Mouse (Mus musculus): ENCODE data around the gene Cd2. TPM values are rescaled to one million over a fixed set of nuclear protein-coding genes. Genes with fewer than 3 reads are reported as not detected.

The Cd2 gene
- total and polyA plus RNA-seq, 3 experiments, result not detected

DNA sequence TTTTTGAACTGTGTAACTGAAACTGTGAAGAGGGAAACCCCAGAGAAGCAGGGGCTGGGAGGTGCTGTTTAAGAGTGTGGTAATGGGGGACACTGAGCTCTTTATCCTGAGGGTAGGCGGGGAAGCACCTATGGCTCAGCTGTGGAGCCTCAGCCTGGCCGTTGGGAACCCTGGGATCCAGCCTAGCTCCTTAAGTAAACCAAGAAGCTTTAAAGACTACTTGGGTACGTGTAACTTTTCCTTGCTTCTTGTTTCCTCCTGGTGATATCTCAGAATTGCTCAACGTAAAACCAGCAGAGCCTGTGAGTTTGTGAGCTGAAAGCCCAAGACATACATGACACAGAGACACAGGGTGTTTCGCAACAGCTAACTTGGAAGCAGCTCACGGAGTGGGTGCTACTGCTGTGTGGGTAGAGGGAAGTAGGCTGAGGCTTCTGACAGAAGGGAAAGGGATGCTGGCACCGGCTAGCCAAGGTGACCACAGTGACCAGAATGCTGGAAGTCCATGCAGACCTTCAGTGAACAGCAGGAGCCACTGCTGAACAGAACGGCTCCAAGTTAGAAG is 5.9 kb upstream of the Cd2 start:
- Histone ChIP-seq H3K27ac (ENCODE audit: control insufficient read depth, low read depth, low read length) (no peak overlapping the region), H3K36me3 (ENCODE audit: control insufficient read depth in 1 of 2, insufficient read depth in 2 of 2, low read length in 2 of 2) (no peaks in the 10 kb centered on the region), H3K79me2 (ENCODE audit: control insufficient read depth, insufficient read depth, low read length, poor library complexity) (no peaks in the 10 kb centered on the region), H3K4me3 (ENCODE audit: control insufficient read depth in 1 of 2, insufficient read depth in 1 of 2, low read depth in 2 of 2, low read length in 2 of 2) (no peak overlapping the region), H3K9ac (ENCODE audit: control insufficient read depth, low read depth, low read length, poor library complexity, severe bottlenecking) (no peak overlapping the region), H3K9me3 (replicated peaks; ENCODE audit: insufficient read depth, low read length) (no peaks in the 10 kb centered on the region), H3K4me1 (ENCODE audit: control insufficient read depth in 1 of 2, insufficient read depth in 2 of 2, low read length in 2 of 2) (no peaks in the 10 kb centered on the region), H3K27me3 (ENCODE audit: control insufficient read depth in 1 of 2, insufficient read depth in 2 of 2, low read length in 2 of 2) (no peaks in the 10 kb centered on the region)
- TF ChIP-seq E2F4 (IDR thresholded peaks at IDR 0.05; ENCODE audit: borderline replicate concordance, low read depth, low read length) (no peak), USF2 (IDR thresholded peaks at IDR 0.05; ENCODE audit: borderline replicate concordance in 1 of 2, insufficient read depth in 1 of 2, low read depth in 1 of 2, low read length in 2 of 2) (no peak), TCF12 (IDR thresholded peaks at IDR 0.05; ENCODE audit: low read depth, low read length) (no peak)
- no peak for DNase-seq (ENCODE audit: low read depth, low spot score)

DNA sequence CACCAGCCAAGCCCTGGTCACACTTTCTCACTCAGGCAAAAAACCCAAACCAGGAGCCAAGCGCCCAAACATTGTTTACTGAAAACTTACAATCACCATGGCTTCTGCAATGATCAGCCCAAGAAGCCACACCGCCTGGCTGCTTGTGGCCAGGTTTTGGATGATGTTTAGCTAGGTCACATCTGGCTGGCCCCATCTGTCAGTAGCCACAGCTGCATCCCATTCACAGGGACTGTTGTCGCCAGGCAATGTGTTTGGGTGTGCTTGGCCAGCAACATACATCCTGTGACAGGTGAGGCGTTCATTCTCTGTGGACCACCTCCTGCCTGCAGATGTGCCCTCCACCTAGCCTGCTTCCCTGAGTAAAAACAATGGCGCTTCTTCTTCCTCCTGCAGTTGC is 4.9 kb upstream of the Cd2 start:
- no peaks in the 10 kb centered on the region for H3K4me1 ChIP-seq (ENCODE audit: control insufficient read depth in 1 of 2, insufficient read depth in 2 of 2, low read length in 2 of 2)
- no peak overlapping the region for H3K27ac ChIP-seq (ENCODE audit: control insufficient read depth, low read depth, low read length)
- TF ChIP-seq CTCF (IDR thresholded peaks at IDR 0.05 in 2 of 3, conservative IDR thresholded peaks at IDR 0.05 in 1 of 3; ENCODE audit: control insufficient read depth in 1 of 3, insufficient read depth in 1 of 3, low read depth in 2 of 3, low read length in 3 of 3, poor library complexity in 1 of 3, severe bottlenecking in 1 of 3) (no peak), POLR2AphosphoS2 (IDR thresholded peaks at IDR 0.05; ENCODE audit: low read length) (no peak), ETS1 (IDR thresholded peaks at IDR 0.05; ENCODE audit: low read depth, low read length) (no peak), ELF1 (IDR thresholded peaks at IDR 0.05; ENCODE audit: low read depth, low read length) (no peak), TAL1 (IDR thresholded peaks at IDR 0.05; ENCODE audit: low read length) (no peak), GATA1 (IDR thresholded peaks at IDR 0.05; ENCODE audit: low read depth, low read length) (no peak), RAD21 (IDR thresholded peaks at IDR 0.05; ENCODE audit: low read depth, low read length) (no peak), ZMIZ1 (IDR thresholded peaks at IDR 0.05; ENCODE audit: low read depth, low read length) (no peak), MAFK (IDR thresholded peaks at IDR 0.05; ENCODE audit: borderline replicate concordance, low read depth, low read length) (no peak), UBTF (IDR thresholded peaks at IDR 0.05; ENCODE audit: borderline replicate concordance, insufficient read depth, low read depth, low read length) (no peak), CHD1 (IDR thresholded peaks at IDR 0.05; ENCODE audit: low read depth, low read length) (no peak), MAX (IDR thresholded peaks at IDR 0.05; ENCODE audit: low read length) (no peak), ZKSCAN1 (IDR thresholded peaks at IDR 0.05; ENCODE audit: low read depth, low read length) (no peak), POLR2A (IDR thresholded peaks at IDR 0.05; ENCODE audit: control insufficient read depth in 1 of 2, insufficient read depth in 1 of 2, low read depth in 1 of 2, low read length in 2 of 2, poor library complexity in 1 of 2) (no peak), KAT2A (conservative IDR thresholded peaks at IDR 0.05; ENCODE audit: low read depth, low read length) (no peak), ZNF384 (IDR thresholded peaks at IDR 0.05; ENCODE audit: low read depth, low read length) (no peak), JUND (IDR thresholded peaks at IDR 0.05; ENCODE audit: low read depth, low read length) (no peak), MXI1 (IDR thresholded peaks at IDR 0.05; ENCODE audit: low read depth, low read length) (no peak)
- no peaks in the 10 kb centered on the region for H3K36me3 ChIP-seq (ENCODE audit: control insufficient read depth in 1 of 2, insufficient read depth in 2 of 2, low read length in 2 of 2)
- H3K9ac ChIP-seq (ENCODE audit: control insufficient read depth, low read depth, low read length, poor library complexity, severe bottlenecking), result no peak overlapping the region
- H3K79me2 ChIP-seq (ENCODE audit: control insufficient read depth, insufficient read depth, low read length, poor library complexity), result no peaks in the 10 kb centered on the region
- no peaks in the 10 kb centered on the region for H3K27me3 ChIP-seq (ENCODE audit: control insufficient read depth in 1 of 2, insufficient read depth in 2 of 2, low read length in 2 of 2)
- DNase-seq (ENCODE audit: low read depth, low spot score), result no peak
- H3K4me3 ChIP-seq (ENCODE audit: control insufficient read depth in 1 of 2, insufficient read depth in 1 of 2, low read depth in 2 of 2, low read length in 2 of 2), result no peak overlapping the region
- no peaks in the 10 kb centered on the region for H3K9me3 ChIP-seq (replicated peaks; ENCODE audit: insufficient read depth, low read length)

Measured in MEL (cell line).